Mouse (Mus musculus): ENCODE measurements around the gene Prss41. TPM values are rescaled to one million over a fixed set of nuclear protein-coding genes. Genes with fewer than 3 reads are reported as not detected.
"Not testable (repeated sequence)": the region's sequence is repeated elsewhere in the genome, so short reads cannot be mapped to it uniquely, and the experiment has no call there.

The Prss41 gene
- 0.73 and 1.0 TPM in 2 replicates for polyA plus RNA-seq (2015; fragmentation: Nextera tagmentation; extraction: Ambion mirVana)

DNA sequence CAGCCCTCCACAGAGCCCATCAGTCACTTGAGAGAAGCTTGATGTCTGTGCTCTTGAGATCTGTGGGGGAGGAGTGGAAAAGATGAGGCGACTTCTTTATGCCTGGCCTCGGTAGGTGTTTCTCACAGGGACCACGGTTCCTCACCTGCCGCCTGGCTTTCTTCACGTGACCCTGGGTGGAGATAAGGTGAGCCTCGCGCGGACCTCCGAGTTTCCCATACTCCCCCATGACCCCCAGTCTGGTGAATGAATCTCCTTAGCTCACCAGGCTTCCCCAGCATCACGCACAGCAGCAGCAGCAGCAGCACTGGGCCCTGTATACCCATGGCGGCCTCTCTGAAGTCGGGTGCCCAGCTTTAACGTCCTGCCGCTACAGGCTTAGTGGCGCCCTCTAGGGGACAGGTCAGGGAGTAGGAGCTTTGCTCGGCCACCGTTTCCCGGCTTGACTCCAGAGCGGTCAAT lies at the start of gene Prss41, which contains the start of gene Prss32:
Gene Prss41, minus strand, starts transcription at position 361 of the 462 bp plus-strand sequence.
Gene Prss32, plus strand, starts transcription at position 44 of the 462 bp plus-strand sequence.
- Histone ChIP-seq H3K4me3 (peak within 1 kb of the TSS; percentile 14; the same call in 1 of the 2 replicates), H3K9ac (no peak within 1 kb of the TSS), H3K27ac (no peak within 1 kb of the TSS), H3K9me3 (no peaks in the 10 kb centered on the region), H3K27me3 (no peaks in the 10 kb centered on the region), H3K4me1 (peaks cover 4% of the 10 kb centered on the region; the same call in 1 of the 2 replicates), H3K4me2 (peak within 1 kb of the TSS; percentile 36), H3K36me3 (no peaks in the 10 kb centered on the region)
- WGBS = 15% methylated on average over 19 of the region's 19 CpGs
- no peak for ATAC-seq (ENCODE audit: insufficient number of reproducible peaks, low FRiP score, low TSS enrichment, low read depth)

DNA sequence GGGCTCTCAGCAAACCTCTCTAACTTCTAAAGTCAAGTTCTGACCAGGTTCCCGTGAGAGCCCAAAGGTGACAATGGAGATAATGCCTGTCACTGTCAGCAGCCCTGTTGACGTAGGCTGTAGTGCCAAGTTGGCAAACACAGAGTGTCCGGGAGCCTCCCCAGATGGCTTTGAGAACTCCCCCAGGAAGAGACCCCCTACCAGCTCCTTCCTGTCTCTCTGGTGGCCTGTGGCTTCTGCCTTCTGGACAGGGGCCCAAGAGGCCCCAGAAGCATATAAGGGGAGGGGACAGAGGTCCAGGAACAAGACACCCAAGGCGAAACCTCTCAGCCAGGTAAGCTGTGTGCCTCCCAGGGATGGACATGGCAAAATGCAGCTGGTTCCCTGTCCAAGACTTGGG lies 36.6 kb upstream of the Prss41 start, which contains the start of the genes Dcpp1 and Dcpp2:
Gene Dcpp1, plus strand, starts transcription at position 301 of the 400 bp plus-strand sequence.
Gene Dcpp2, plus strand, starts transcription at position 305 of the 400 bp plus-strand sequence.
- H3K9ac ChIP-seq; H3K27ac ChIP-seq; H3K9me3 ChIP-seq; H3K27me3 ChIP-seq; H3K4me1 ChIP-seq; H3K4me2 ChIP-seq; ATAC-seq (ENCODE audit: insufficient number of reproducible peaks, low FRiP score, low TSS enrichment, low read depth); H3K36me3 ChIP-seq; H3K4me3 ChIP-seq: not testable (repeated sequence)
- WGBS = 72% methylated on average over 4 of the region's 4 CpGs

DNA sequence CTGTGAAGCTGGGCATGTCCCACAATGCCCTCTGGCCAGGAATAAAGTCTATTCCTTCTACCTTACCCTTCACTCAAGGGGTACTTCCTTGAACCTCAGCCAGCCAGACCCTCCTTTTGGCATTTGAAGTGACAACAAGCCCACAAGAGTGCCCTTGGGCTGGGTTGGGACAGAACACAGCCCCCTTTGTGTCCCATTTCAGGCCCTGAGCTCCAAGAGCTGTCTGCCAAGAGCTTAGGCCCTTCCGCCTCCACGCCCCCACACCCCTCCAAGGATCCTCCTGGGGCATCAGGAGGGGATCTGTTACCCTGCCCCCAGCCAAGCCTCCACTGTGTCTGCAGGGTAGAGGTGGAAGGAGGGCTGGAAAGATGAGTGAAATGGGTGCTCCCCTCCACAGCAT lies 33.2 kb upstream of the Prss41 start:
- ATAC-seq (ENCODE audit: insufficient number of reproducible peaks, low FRiP score, low TSS enrichment, low read depth) = 0 out of 2 replicates have a peak, but pooled peaks have one; percentile 3
- H3K4me1 ChIP-seq = 0 out of 2 replicates have a peak, but pooled peaks cover 4% of the 10 kb centered on the region
- WGBS = 73% methylated on average over 2 of the region's 2 CpGs

DNA sequence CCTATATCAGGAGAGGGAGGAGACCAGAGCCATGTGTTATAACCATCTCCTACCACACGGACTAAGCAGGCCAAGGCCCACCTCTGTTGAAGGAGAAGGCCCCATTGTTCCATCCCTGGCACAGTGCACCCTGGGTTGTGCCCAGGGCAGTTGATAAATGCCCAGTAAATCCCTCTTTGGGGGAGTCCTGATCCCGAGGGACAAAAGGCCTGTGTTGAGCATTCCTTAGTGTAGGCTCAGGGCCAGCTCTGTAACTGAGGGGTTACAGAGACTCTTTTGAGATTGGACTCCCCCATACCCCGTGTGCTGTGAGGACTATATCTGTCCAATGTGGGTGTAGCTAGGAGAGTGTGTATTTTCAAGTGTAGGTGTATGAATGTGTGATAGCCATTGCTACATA lies 32.8 kb upstream of the Prss41 start:
- Histone ChIP-seq H3K27me3 (no peaks in the 10 kb centered on the region), H3K4me1 (0 out of 2 replicates have a peak, but pooled peaks cover 4% of the 10 kb centered on the region), H3K27ac (peak overlapping the region; percentile 27; the same call in 1 of the 2 replicates), H3K9me3 (no peaks in the 10 kb centered on the region), H3K4me2 (no peak overlapping the region), H3K36me3 (no peaks in the 10 kb centered on the region), H3K9ac (no peak overlapping the region), H3K4me3 (no peak overlapping the region)
- WGBS = 59% methylated on average over 3 of the region's 3 CpGs
- 0 out of 2 replicates have a peak, but pooled peaks have one; percentile 44 for ATAC-seq (ENCODE audit: insufficient number of reproducible peaks, low FRiP score, low TSS enrichment, low read depth)

More for the DNA sequence above, 33.2 kb upstream of the Prss41 start:
- H3K4me2 ChIP-seq = no peak overlapping the region
- H3K27me3 ChIP-seq = no peaks in the 10 kb centered on the region
- H3K9ac ChIP-seq = no peak overlapping the region
- H3K27ac ChIP-seq = peak overlapping the region; percentile 27; the same call in 1 of the 2 replicates
- H3K9me3 ChIP-seq = no peaks in the 10 kb centered on the region
- no peak overlapping the region for H3K4me3 ChIP-seq
- no peaks in the 10 kb centered on the region for H3K36me3 ChIP-seq

DNA sequence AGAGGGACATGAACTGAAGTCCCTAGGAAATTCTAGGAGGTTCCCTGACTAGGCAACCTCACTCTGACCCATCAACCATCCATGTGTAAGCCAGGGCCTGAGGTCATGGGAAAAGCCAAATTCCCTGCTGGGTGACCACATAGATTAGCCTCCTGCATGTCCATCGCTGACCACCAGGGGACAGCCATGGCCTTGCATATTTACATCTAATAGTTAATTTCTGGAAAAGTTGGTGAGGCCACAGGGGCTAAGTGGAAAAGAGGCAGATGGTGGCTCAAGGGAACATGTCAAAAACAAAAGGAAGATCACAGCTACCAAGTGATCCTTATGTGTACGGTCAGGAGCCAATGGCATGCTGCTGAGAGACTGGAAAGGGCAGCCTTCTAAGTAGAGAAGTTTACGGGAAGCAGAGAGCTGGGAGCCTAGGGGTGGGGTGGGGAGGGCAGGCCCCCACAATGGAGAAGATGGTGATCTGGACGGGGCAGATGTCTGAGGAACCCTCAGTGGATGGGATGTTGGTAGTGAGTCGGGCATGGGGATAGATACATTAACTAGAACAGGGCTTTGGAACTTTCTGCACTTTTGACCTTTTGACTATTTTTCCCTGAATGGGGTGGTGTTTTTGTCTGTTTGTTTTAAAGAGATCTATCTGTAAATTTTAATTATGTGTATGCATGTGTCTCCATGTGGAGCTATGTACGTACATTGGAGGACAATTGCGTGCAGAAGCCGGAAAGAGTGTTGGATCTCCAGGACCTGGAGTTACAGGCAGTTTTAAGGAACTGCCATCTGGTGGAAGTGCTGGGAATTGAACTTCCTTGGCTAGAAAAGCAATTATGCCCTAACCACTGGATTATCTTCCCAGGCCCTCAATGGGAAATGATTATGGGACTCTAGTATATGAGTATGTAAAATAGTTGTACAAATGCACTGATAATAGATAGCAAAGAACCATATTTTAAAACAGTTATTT lies 30.2 kb upstream of the Prss41 start:
- no peak for ATAC-seq (ENCODE audit: insufficient number of reproducible peaks, low FRiP score, low TSS enrichment, low read depth)
- no peaks in the 10 kb centered on the region for H3K9me3 ChIP-seq
- no peak overlapping the region for H3K9ac ChIP-seq
- H3K27me3 ChIP-seq = no peaks in the 10 kb centered on the region
- WGBS = 43% methylated on average over 8 of the region's 8 CpGs
- no peak overlapping the region for H3K4me3 ChIP-seq
- H3K27ac ChIP-seq = no peak overlapping the region
- H3K36me3 ChIP-seq = no peaks in the 10 kb centered on the region
- H3K4me2 ChIP-seq = no peak overlapping the region
- H3K4me1 ChIP-seq = 0 out of 2 replicates have a peak, but pooled peaks cover 4% of the 10 kb centered on the region

DNA sequence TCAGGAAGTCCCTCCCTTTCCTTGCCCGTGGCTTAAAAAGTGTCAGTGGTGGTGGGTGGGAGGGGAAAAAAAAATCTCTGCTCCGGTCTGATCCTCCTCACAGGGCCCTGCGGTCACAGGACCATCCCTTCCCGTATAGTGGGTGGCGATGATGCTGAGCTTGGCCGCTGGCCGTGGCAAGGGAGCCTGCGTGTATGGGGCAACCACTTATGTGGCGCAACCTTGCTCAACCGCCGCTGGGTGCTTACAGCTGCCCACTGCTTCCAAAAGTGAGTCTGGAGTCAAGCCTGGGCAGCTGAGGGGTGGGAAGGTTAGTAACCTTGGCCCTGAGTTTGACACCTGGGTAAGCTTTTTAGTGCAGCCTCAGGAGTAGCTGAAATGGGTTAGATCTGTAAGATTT lies 24.5 kb upstream of the Prss41 start:
- H3K4me3 ChIP-seq = no peak overlapping the region
- H3K27ac ChIP-seq = no peak overlapping the region
- no peaks in the 10 kb centered on the region for H3K36me3 ChIP-seq
- no peak overlapping the region for H3K4me2 ChIP-seq
- no peaks in the 10 kb centered on the region for H3K4me1 ChIP-seq
- WGBS = 87% methylated on average over 11 of the region's 11 CpGs
- no peak overlapping the region for H3K9ac ChIP-seq
- no peaks in the 10 kb centered on the region for H3K9me3 ChIP-seq
- no peaks in the 10 kb centered on the region for H3K27me3 ChIP-seq
- no peak for ATAC-seq (ENCODE audit: insufficient number of reproducible peaks, low FRiP score, low TSS enrichment, low read depth)

DNA sequence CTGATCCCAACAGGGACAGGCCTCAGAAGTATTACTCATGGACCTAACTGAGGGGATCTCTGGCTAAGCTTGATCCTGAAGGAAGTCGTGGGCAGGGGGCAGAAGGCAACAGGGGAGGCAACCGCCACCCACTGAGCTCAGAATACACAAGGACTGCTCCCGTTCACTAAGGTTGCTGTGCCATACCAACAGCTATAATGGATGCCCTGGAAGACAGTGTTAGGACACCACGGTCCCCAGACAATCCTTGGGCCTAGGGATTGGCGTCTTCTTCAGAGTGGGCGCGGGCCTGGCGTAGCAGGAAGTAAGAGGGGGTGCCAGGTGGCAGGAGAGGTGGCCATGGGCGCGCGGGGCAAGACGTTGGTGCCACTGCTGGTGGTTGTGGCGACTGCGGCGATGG lies 23.8 kb upstream of the Prss41 start, which contains the start of gene Prss21:
Gene Prss21, plus strand, starts transcription at position 301 of the 400 bp plus-strand sequence.
- Histone ChIP-seq H3K9ac (no peak within 1 kb of the TSS), H3K4me3 (no peak within 1 kb of the TSS), H3K4me1 (no peaks in the 10 kb centered on the region), H3K4me2 (no peak within 1 kb of the TSS), H3K36me3 (no peaks in the 10 kb centered on the region), H3K27me3 (no peaks in the 10 kb centered on the region), H3K9me3 (no peaks in the 10 kb centered on the region), H3K27ac (no peak within 1 kb of the TSS)
- no peak for ATAC-seq (ENCODE audit: insufficient number of reproducible peaks, low FRiP score, low TSS enrichment, low read depth)
- 87% methylated on average over 15 of the region's 15 CpGs for WGBS

DNA sequence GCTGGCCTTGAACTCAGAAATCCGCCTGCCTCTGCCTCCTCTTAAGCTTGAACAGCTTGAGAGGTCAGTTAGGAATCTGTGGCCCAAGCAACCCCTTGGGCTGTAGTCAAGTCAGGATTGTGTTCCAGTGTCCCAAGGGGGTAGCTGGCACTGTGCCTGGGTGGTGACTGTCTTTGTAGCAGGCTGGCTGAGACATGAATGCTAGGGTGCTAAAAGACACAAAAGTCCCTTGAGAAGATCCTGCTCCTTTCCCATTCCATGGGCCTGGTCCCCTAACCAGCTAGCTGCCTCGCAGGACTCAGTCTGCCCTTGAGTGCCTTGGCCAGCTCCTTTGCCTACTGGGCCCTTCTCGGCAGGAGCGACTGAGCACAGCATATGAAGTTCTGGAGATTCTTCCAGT lies 19.0 kb upstream of the Prss41 start:
- H3K4me3 ChIP-seq = no peak overlapping the region
- ATAC-seq (ENCODE audit: insufficient number of reproducible peaks, low FRiP score, low TSS enrichment, low read depth) = no peak
- H3K27ac ChIP-seq = no peak overlapping the region
- no peak overlapping the region for H3K4me2 ChIP-seq
- WGBS = 84% methylated on average over 4 of the region's 4 CpGs
- H3K9ac ChIP-seq = no peak overlapping the region
- H3K4me1 ChIP-seq = no peaks in the 10 kb centered on the region
- no peaks in the 10 kb centered on the region for H3K9me3 ChIP-seq
- no peaks in the 10 kb centered on the region for H3K27me3 ChIP-seq
- no peaks in the 10 kb centered on the region for H3K36me3 ChIP-seq

DNA sequence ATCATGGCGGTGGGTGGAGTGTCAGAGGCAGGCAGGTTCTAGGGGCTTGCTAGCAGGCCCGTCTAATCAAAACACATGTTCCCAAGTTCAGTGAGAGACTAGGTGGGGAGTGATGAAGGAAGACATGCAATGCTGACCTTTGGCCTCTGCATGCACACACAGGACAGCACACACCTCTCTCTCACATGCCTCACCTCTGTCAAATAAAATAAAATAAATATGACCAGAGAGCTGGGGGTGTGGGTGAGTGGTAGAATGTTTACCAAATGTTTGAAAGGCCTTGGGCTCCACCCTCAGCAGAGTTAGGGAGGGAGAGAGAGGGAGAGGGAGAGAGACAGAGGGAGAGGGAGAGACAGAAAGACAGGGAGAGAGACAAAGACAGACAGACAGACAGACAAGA lies 13.9 kb upstream of the Prss41 start:
- H3K4me2 ChIP-seq = no peak overlapping the region
- no peak for ATAC-seq (ENCODE audit: insufficient number of reproducible peaks, low FRiP score, low TSS enrichment, low read depth)
- no peaks in the 10 kb centered on the region for H3K9me3 ChIP-seq
- H3K4me3 ChIP-seq = no peak overlapping the region
- H3K27ac ChIP-seq = no peak overlapping the region
- H3K4me1 ChIP-seq = no peaks in the 10 kb centered on the region
- no peaks in the 10 kb centered on the region for H3K36me3 ChIP-seq
- H3K9ac ChIP-seq = no peak overlapping the region
- WGBS = 66% methylated on average over 2 of the region's 2 CpGs
- H3K27me3 ChIP-seq = no peaks in the 10 kb centered on the region

DNA sequence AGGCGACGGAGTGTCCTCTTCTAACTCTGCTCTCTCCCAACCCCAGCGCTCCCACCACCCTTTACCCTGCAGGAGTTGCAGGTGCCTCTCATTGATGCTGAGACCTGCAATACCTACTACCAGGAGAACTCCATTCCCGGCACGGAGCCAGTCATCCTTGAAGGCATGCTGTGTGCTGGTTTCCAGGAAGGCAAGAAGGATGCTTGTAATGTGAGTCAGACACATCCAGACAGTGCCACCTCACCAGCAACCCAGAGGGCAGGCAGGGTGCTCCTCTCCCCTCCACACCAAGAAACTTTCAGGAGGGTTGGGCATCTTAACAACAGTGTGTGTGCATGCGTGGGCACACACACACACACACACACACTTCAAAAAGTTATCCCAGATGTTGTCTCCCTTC lies 13.2 kb upstream of the Prss41 start:
- no peak for ATAC-seq (ENCODE audit: insufficient number of reproducible peaks, low FRiP score, low TSS enrichment, low read depth)
- H3K27ac ChIP-seq = no peak overlapping the region
- H3K4me2 ChIP-seq = no peak overlapping the region
- H3K4me3 ChIP-seq = no peak overlapping the region
- H3K27me3 ChIP-seq = no peaks in the 10 kb centered on the region
- no peaks in the 10 kb centered on the region for H3K9me3 ChIP-seq
- H3K36me3 ChIP-seq = no peaks in the 10 kb centered on the region
- no peak overlapping the region for H3K9ac ChIP-seq
- H3K4me1 ChIP-seq = no peaks in the 10 kb centered on the region
- WGBS = 88% methylated on average over 6 of the region's 6 CpGs

DNA sequence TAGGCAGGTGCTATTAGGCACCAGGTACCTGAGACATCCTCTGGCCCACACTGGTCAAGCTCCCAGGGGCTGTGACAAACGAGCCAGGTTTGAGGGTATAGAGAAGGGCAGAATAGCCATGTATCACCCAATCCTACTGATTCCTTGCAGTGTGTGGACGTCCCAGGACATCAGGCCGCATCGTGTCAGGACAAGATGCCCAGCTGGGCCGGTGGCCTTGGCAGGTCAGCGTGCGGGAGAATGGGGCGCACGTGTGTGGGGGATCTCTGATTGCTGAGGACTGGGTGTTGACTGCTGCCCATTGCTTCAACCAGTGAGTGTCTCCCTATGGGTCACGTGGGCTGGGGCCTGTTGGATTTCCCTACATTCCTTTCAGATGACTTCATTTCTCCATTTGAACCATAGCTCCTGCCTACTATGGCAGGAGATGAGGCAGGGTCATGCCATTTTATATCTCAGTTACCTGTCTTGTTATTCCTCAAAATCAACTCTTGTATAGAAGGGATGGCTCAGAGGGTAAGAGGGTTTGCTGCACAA lies 10.3 kb upstream of the Prss41 start:
- H3K4me1 ChIP-seq = no peaks in the 10 kb centered on the region
- WGBS = 86% methylated on average over 10 of the region's 10 CpGs
- H3K4me3 ChIP-seq = no peak overlapping the region
- no peaks in the 10 kb centered on the region for H3K9me3 ChIP-seq
- H3K36me3 ChIP-seq = no peaks in the 10 kb centered on the region
- no peak overlapping the region for H3K9ac ChIP-seq
- H3K4me2 ChIP-seq = no peak overlapping the region
- H3K27ac ChIP-seq = no peak overlapping the region
- H3K27me3 ChIP-seq = no peaks in the 10 kb centered on the region
- no peak for ATAC-seq (ENCODE audit: insufficient number of reproducible peaks, low FRiP score, low TSS enrichment, low read depth)

DNA sequence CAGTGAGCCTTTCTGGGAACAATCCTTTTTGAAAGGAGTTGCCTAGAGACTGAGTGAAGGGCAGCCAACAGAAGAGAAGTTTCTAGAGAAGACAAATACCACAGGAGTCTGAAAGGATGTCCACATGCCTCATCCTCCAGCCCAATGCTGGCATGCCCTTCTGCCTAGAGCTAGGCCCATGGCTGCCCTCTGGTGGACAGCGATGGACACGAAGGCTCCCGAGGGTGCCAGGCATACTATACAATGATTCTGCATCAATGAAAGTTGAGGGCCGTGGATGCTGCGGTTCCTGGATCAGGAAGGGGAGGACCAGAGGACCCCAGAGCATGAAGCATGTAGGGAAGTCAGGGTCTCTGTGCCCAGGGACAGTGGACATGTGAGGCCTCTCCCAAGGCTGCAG lies 9.3 kb upstream of the Prss41 start:
- Histone ChIP-seq H3K4me3 (no peak overlapping the region), H3K36me3 (no peaks in the 10 kb centered on the region), H3K27ac (no peak overlapping the region), H3K4me1 (no peaks in the 10 kb centered on the region), H3K27me3 (no peaks in the 10 kb centered on the region), H3K9me3 (no peaks in the 10 kb centered on the region), H3K9ac (no peak overlapping the region), H3K4me2 (no peak overlapping the region)
- 36% methylated on average over 5 of the region's 5 CpGs for WGBS
- ATAC-seq (ENCODE audit: insufficient number of reproducible peaks, low FRiP score, low TSS enrichment, low read depth) = no peak

All from limb, embryonic 15.5 days (tissue).